Mouse (Mus musculus): ENCODE measurements around the gene Tnp2. TPM values are rescaled to one million over a fixed set of nuclear protein-coding genes. Genes with fewer than 3 reads are reported as not detected.

Tnp2 gene
- polyA plus RNA-seq, 1 experiment from 2014 or later: not detected

DNA sequence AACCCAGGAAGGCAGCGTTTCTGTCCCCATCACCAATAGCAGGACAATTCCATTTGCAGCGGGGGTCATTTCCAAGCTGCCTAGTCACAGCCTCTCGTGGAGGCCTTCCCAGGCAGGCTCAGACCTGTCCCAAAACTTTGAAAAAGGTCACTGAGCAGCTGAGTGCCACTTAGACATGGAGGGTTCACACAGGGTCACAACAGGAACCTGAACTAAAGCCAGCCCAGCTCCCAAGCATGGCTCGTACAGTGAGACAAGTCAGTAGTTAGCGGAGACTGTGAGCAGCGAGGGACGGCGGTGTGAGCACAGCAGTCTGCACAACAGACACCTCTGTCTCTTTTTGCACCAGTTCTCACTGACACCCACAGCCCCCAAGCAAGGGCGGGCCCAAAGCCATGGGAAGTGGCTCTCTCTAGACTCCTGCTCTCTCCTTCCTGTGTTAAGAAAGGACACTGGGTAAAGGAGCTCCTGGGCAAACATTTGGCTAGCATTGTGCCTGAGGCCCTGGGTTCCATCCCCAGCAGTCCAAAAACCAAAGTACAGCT is 48.5 kb downstream of the Tnp2 start:
- H3K4me1 ChIP-seq (ENCODE audit: control insufficient read depth, insufficient read depth, low read length): 0 out of 2 replicates have a peak, but pooled peaks cover 3% of the 10 kb centered on the region
- ATAC-seq (ENCODE audit: insufficient read depth, low FRiP score): no peak
- no peaks in the 10 kb centered on the region for H3K27me3 ChIP-seq (ENCODE audit: control insufficient read depth, insufficient read depth, low read length)
- H3K4me2 ChIP-seq (ENCODE audit: low read depth, low read length): no peak overlapping the region
- no peaks in the 10 kb centered on the region for H3K9me3 ChIP-seq (replicated peaks; ENCODE audit: control insufficient read depth, low read length)
- H3K27ac ChIP-seq (ENCODE audit: low read length): no peak overlapping the region
- H3K4me3 ChIP-seq (replicated peaks; ENCODE audit: low read length): no peak overlapping the region
- WGBS: 71% methylated on average over 9 of the region's 9 CpGs
- no peak overlapping the region for H3K9ac ChIP-seq (ENCODE audit: low read length)
- no peaks in the 10 kb centered on the region for H3K36me3 ChIP-seq (ENCODE audit: control insufficient read depth, insufficient read depth, low read length)

GRCm38 (mm10) chr16:10738866-10739265 is 49.6 kb downstream of the Tnp2 start:
- H3K4me1 ChIP-seq (ENCODE audit: control insufficient read depth, insufficient read depth, low read length): 0 out of 2 replicates have a peak, but pooled peaks cover 3% of the 10 kb centered on the region
- 82% methylated on average over 3 of the region's 3 CpGs for WGBS

More at GRCm38 (mm10) chr16:10738866-10739265, 49.6 kb downstream of the Tnp2 start:
- Histone ChIP-seq H3K4me2 (ENCODE audit: low read depth, low read length) (no peak overlapping the region), H3K9ac (ENCODE audit: low read length) (no peak overlapping the region), H3K27me3 (ENCODE audit: control insufficient read depth, insufficient read depth, low read length) (no peaks in the 10 kb centered on the region), H3K4me3 (replicated peaks; ENCODE audit: low read length) (no peak overlapping the region), H3K27ac (ENCODE audit: low read length) (no peak overlapping the region; the same call in 1 of the 2 replicates), H3K36me3 (ENCODE audit: control insufficient read depth, insufficient read depth, low read length) (no peaks in the 10 kb centered on the region), H3K9me3 (replicated peaks; ENCODE audit: control insufficient read depth, low read length) (no peaks in the 10 kb centered on the region)
- ATAC-seq (ENCODE audit: insufficient read depth, low FRiP score): no peak

Other genes with a start within 250 kb of the Tnp2 start
- gene Dexi, start 245.6 kb downstream of the Tnp2 start, polyA plus RNA-seq (2015; fragmentation: Nextera tagmentation; extraction: Ambion mirVana): 4.9 and 5.0 TPM in 2 replicates
- gene Clec16a, start 243.3 kb downstream of the Tnp2 start, polyA plus RNA-seq (2015; fragmentation: Nextera tagmentation; extraction: Ambion mirVana): 31.0 and 33.7 TPM in 2 replicates
- 6.2 and 7.3 TPM in 2 replicates for gene Socs1, start 3.1 kb downstream of the Tnp2 start, polyA plus RNA-seq (2015; fragmentation: Nextera tagmentation; extraction: Ambion mirVana)
- gene Prm3, start 2.3 kb upstream of the Tnp2 start, polyA plus RNA-seq (2015; fragmentation: Nextera tagmentation; extraction: Ambion mirVana): not detected in 2 replicates
- not detected in 2 replicates for gene Prm2, start 7.5 kb upstream of the Tnp2 start, polyA plus RNA-seq (2015; fragmentation: Nextera tagmentation; extraction: Ambion mirVana)
- gene Prm1, start 17.2 kb upstream of the Tnp2 start, polyA plus RNA-seq (2015; fragmentation: Nextera tagmentation; extraction: Ambion mirVana): not detected in 2 replicates
- gene Gm11172, start 24.3 kb upstream of the Tnp2 start, polyA plus RNA-seq (2015; fragmentation: Nextera tagmentation; extraction: Ambion mirVana): not detected in 2 replicates
- 2.2 and 2.4 TPM in 2 replicates for gene Rmi2, start 46.4 kb upstream of the Tnp2 start, polyA plus RNA-seq (2015; fragmentation: Nextera tagmentation; extraction: Ambion mirVana)